Mouse (Mus musculus) midbrain, embryonic 15.5 days (tissue): Measurements from ENCODE around the gene 4930519P11Rik. TPM values are rescaled to one million over a fixed set of nuclear protein-coding genes. Genes with fewer than 3 reads are reported as not detected.

Experiments
- polyA plus RNA-seq: library from polyadenylated mRNA; unstranded; fragments of >200 nt; fragmentation: Nextera tagmentation; extraction: Ambion mirVana; gene quantifications from 2 replicates; pipeline ENCODE4 v1.2.1, GENCODE M21; 2015

4930519P11Rik gene
- polyA plus RNA-seq, 1 experiment from 2014 or later: 0.50 TPM

Other genes starting within 250 kb of the 4930519P11Rik start
- 14.0 and 16.5 TPM in 2 replicates for gene Cdk5rap1, start 240.4 kb downstream of the 4930519P11Rik start, polyA plus RNA-seq
- gene Snta1, start 205.3 kb downstream of the 4930519P11Rik start, polyA plus RNA-seq: 10.2 and 13.2 TPM in 2 replicates
- 55.8 and 59.3 TPM in 2 replicates for gene Cbfa2t2, start 177.0 kb downstream of the 4930519P11Rik start, polyA plus RNA-seq
- gene 1700003F12Rik, start 66.4 kb downstream of the 4930519P11Rik start, polyA plus RNA-seq: 1.8 and 2.1 TPM in 2 replicates
- gene Actl10, start 61.7 kb downstream of the 4930519P11Rik start, polyA plus RNA-seq: 0.36 and 0.60 TPM in 2 replicates
- 15.4 and 18.0 TPM in 2 replicates for gene Necab3, start 54.5 kb downstream of the 4930519P11Rik start, polyA plus RNA-seq
- 5.4 and 7.1 TPM in 2 replicates for gene E2f1, start 43.5 kb downstream of the 4930519P11Rik start, polyA plus RNA-seq
- gene Pxmp4, start 9.7 kb downstream of the 4930519P11Rik start, polyA plus RNA-seq: 15.7 and 15.9 TPM in 2 replicates
- 2.6 and 3.1 TPM in 2 replicates for gene Zfp341, start 140 bp downstream of the 4930519P11Rik start, polyA plus RNA-seq
- 27.9 and 28.4 TPM in 2 replicates for gene Chmp4b, start 38.3 kb upstream of the 4930519P11Rik start, polyA plus RNA-seq
- not detected in 2 replicates for gene Gm14214, start 156.6 kb upstream of the 4930519P11Rik start, polyA plus RNA-seq
- gene Raly, start 177.7 kb upstream of the 4930519P11Rik start, polyA plus RNA-seq: 25.3 and 34.1 TPM in 2 replicates
- 0.86 and 1.5 TPM in 2 replicates for gene a, start 178.0 kb upstream of the 4930519P11Rik start, polyA plus RNA-seq